Mouse (Mus musculus) E14TG2a.4 (cell line): ENCODE data around the gene Ivns1abp.
"Not testable (repeated sequence)": the region's sequence is repeated elsewhere in the genome, so short reads cannot be mapped to it uniquely, and the experiment has no call there.

Experiments used
- CTCF ChIP-seq: conservative IDR thresholded peaks from 2 replicates; pipeline ENCODE4 v1.5.1; 2014; ENCODE audit warnings: low read length
- POU5F1 ChIP-seq: IDR thresholded peaks from 2 replicates; pipeline ENCODE4 v1.6.1; 2014; ENCODE audit warnings: low read length, borderline replicate concordance

- not testable (repeated sequence) for TF ChIP-seq CTCF, POU5F1
These were observed 39.3 kb upstream of the Ivns1abp start for GRCm38 (mm10) chr1:151305001-151305400.
